Mouse (Mus musculus): ENCODE data around the gene Fam184a. TPM values are rescaled to one million over a fixed set of nuclear protein-coding genes. Genes with fewer than 3 reads are reported as not detected.

The Fam184a gene
- polyA plus RNA-seq (2012; rRNA removed) = 12.9 and 17.6 TPM in 2 replicates

GRCm38 (mm10) chr10:53750955-53751652, at the start of gene Fam184a:
TSS of gene Fam184a (minus strand) at chr10:53751123.
- peak; percentile 95 for DNase-seq (ENCODE audit: low read depth)
- TF ChIP-seq CTCF (IDR thresholded peaks at IDR 0.05; ENCODE audit: borderline replicate concordance, extremely low read depth, insufficient read depth, insufficient read length) = no peak
- TF ChIP-seq POLR2A (IDR thresholded peaks at IDR 0.05; ENCODE audit: borderline replicate concordance, extremely low read depth, insufficient read depth, insufficient read length, poor library complexity, severe bottlenecking) = peak; percentile 55

- TF ChIP-seq CTCF (IDR thresholded peaks at IDR 0.05; ENCODE audit: borderline replicate concordance, extremely low read depth, insufficient read depth, insufficient read length) (no peak), POLR2A (IDR thresholded peaks at IDR 0.05; ENCODE audit: borderline replicate concordance, extremely low read depth, insufficient read depth, insufficient read length, poor library complexity, severe bottlenecking) (no peak)
- no peak for DNase-seq (ENCODE audit: low read depth)
These were observed 45.3 kb upstream of the Fam184a start for GRCm38 (mm10) chr10:53796258-53796581.

GRCm38 (mm10) chr10:53795567-53796257, 44.8 kb upstream of the Fam184a start:
- DNase-seq (ENCODE audit: low read depth) = peak; percentile 71
- no peak for TF ChIP-seq POLR2A (IDR thresholded peaks at IDR 0.05; ENCODE audit: borderline replicate concordance, extremely low read depth, insufficient read depth, insufficient read length, poor library complexity, severe bottlenecking)
- peak; percentile 49; the same call in 1 of the 2 replicates for TF ChIP-seq CTCF (IDR thresholded peaks at IDR 0.05; ENCODE audit: borderline replicate concordance, extremely low read depth, insufficient read depth, insufficient read length)

DNA sequence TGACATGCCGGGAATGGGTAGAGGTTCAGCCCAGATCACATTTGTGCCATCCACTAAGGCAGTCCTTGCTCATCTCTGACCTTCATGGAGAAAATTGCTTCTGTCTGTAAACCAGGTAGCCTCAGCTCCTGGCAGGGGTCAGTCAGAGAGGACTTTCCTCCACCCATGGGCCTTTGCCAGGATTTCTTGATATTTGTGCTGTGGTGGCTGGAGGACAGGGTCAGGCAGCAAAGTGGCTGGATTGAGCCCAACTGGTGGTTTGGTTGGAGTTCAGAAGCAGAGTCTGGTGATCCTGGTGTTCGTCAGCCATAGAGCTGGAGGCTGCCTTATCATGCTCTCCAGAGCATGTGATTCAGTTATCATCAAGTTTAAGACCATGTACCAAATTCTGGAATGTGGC, 40.4 kb upstream of the Fam184a start:
- DNase-seq (ENCODE audit: low read depth) = no peak
- TF ChIP-seq CTCF (IDR thresholded peaks at IDR 0.05; ENCODE audit: borderline replicate concordance, extremely low read depth, insufficient read depth, insufficient read length) (no peak), POLR2A (IDR thresholded peaks at IDR 0.05; ENCODE audit: borderline replicate concordance, extremely low read depth, insufficient read depth, insufficient read length, poor library complexity, severe bottlenecking) (no peak)

DNA sequence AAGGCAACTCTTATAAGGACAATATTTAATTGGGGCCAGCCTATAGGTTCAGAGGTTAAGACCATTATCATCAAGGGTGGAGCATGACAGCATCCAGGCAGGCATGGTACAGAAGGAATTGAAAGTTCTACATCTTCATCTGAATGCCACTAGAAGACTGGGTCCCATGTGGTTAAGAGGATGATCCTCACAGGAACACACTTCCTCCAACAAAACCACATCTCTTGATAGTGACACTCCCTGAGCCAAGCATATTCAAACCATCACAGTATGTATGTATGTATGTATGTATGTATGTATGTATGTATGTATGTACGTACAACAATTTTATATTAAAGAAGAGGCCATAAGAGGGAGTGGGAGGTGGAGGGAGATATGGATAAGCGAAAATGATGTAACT, 25.7 kb upstream of the Fam184a start:
- TF ChIP-seq CTCF (IDR thresholded peaks at IDR 0.05; ENCODE audit: borderline replicate concordance, extremely low read depth, insufficient read depth, insufficient read length) (no peak), POLR2A (IDR thresholded peaks at IDR 0.05; ENCODE audit: borderline replicate concordance, extremely low read depth, insufficient read depth, insufficient read length, poor library complexity, severe bottlenecking) (no peak)

DNA sequence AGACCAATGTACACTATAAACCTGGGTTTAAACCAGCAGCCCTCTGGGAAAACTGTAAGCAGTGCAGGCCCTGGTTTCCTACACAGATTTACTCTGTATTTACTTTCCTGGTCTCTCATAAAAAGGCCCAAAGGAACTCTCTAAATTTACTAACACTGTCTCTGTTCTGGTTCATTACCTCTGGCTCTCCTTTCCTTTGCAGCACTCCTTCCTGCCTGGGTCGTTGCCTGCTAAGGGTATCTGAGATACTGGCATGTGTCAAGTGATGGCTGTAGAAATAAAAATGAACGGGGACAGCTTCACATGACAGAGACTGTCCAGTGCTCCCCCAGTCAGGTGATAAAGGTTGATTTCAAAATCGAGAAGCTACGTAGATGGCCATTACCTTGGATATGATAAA, 21.8 kb upstream of the Fam184a start:
- no peak for DNase-seq (ENCODE audit: low read depth)
- no peak for TF ChIP-seq CTCF (IDR thresholded peaks at IDR 0.05; ENCODE audit: borderline replicate concordance, extremely low read depth, insufficient read depth, insufficient read length)
- TF ChIP-seq POLR2A (IDR thresholded peaks at IDR 0.05; ENCODE audit: borderline replicate concordance, extremely low read depth, insufficient read depth, insufficient read length, poor library complexity, severe bottlenecking) = no peak

More for the DNA sequence above, 25.7 kb upstream of the Fam184a start:
- no peak for DNase-seq (ENCODE audit: low read depth)

DNA sequence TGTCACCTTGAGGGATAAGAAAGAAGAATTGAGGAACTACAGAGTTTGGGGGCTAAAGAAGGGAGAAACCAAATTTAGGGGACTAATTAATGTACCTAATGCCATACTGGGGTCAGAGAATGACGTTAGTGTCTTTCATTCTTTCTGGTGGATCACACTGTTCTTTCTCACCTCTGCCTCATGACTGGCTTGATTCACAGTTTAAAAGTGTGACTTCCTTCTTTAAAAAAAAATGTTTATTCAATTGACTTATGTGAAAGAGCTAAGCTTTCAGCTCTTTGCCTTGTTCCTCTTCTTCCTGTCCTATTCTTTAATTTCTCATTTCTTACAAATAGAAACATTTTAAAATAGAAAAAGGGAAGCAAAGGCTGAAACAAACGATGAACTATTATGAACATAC, 20.6 kb upstream of the Fam184a start:
- no peak for DNase-seq (ENCODE audit: low read depth)
- TF ChIP-seq CTCF (IDR thresholded peaks at IDR 0.05; ENCODE audit: borderline replicate concordance, extremely low read depth, insufficient read depth, insufficient read length) = no peak
- TF ChIP-seq POLR2A (IDR thresholded peaks at IDR 0.05; ENCODE audit: borderline replicate concordance, extremely low read depth, insufficient read depth, insufficient read length, poor library complexity, severe bottlenecking) = no peak

DNA sequence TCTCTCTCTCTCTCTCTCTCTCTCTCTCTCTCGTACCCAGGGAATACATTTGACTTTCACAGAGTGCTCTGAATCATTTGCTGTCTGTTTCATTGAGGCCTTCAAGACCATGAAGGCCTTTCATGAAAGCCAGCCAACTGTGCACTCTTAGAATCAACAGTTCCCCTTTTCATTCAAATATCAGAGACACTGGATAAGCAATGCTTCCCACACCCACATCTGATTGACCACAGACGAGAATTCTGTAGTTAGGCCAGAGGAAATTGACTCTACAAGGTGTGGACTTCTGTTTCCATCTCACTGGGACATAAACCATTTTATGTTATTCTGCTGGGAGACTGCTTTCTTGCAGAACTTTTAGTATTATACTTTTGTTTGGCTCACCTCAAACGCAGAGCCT, 17.8 kb upstream of the Fam184a start:
- TF ChIP-seq POLR2A (IDR thresholded peaks at IDR 0.05; ENCODE audit: borderline replicate concordance, extremely low read depth, insufficient read depth, insufficient read length, poor library complexity, severe bottlenecking) = no peak
- no peak for TF ChIP-seq CTCF (IDR thresholded peaks at IDR 0.05; ENCODE audit: borderline replicate concordance, extremely low read depth, insufficient read depth, insufficient read length)
- DNase-seq (ENCODE audit: low read depth) = no peak

DNA sequence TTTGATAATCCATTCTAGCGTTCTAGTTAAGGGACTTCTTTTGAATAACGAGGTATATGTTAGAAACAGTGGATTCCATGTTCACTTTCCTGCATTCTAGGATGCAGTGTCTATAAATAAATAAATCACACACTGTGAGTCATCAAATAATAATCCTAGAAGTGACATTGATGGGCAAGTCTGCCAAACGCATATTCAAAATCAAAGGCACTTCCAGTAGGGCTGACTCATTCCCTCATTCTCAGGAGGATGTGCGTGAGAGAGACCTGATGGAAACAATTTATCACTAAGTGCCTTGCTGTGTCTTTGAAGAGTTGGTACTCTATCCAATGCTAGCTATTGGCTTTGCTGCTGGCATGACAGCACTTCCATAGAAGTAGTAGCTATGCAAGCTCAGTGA, 14.5 kb upstream of the Fam184a start:
- TF ChIP-seq CTCF (IDR thresholded peaks at IDR 0.05; ENCODE audit: borderline replicate concordance, extremely low read depth, insufficient read depth, insufficient read length) (no peak), POLR2A (IDR thresholded peaks at IDR 0.05; ENCODE audit: borderline replicate concordance, extremely low read depth, insufficient read depth, insufficient read length, poor library complexity, severe bottlenecking) (no peak)
- no peak for DNase-seq (ENCODE audit: low read depth)

- no peak for DNase-seq (ENCODE audit: low read depth)
- TF ChIP-seq POLR2A (IDR thresholded peaks at IDR 0.05; ENCODE audit: borderline replicate concordance, extremely low read depth, insufficient read depth, insufficient read length, poor library complexity, severe bottlenecking) = no peak
These were observed 1.8 kb upstream of the Fam184a start for GRCm38 (mm10) chr10:53752723-53753122.

GRCm38 (mm10) chr10:53750275-53750954, 508 bp downstream of the Fam184a start:
- DNase-seq (ENCODE audit: low read depth) = peak; percentile 44
- TF ChIP-seq POLR2A (IDR thresholded peaks at IDR 0.05; ENCODE audit: borderline replicate concordance, extremely low read depth, insufficient read depth, insufficient read length, poor library complexity, severe bottlenecking) (no peak), CTCF (IDR thresholded peaks at IDR 0.05; ENCODE audit: borderline replicate concordance, extremely low read depth, insufficient read depth, insufficient read length) (no peak)
